Mouse (Mus musculus): ENCODE measurements at regions not wholly inside any gene's neighbourhood (a gene's known extent, or its start where the extent isn't known, plus 50 kb on each side); places are given as distances from the start of the nearest gene placed in this dataset.

GRCm38 (mm10) chr2:74123360-74124074, 212.4 kb upstream of the Atp5g3 start:
- Histone ChIP-seq H3K4me2 (no peak overlapping the region), H3K9ac (no peak overlapping the region), H3K27me3 (peaks cover under 1% of the 10 kb centered on the region; the same call in 1 of the 2 replicates), H3K4me1 (no peaks in the 10 kb centered on the region), H3K36me3 (no peaks in the 10 kb centered on the region), H3K9me3 (no peaks in the 10 kb centered on the region), H3K4me3 (no peak overlapping the region), H3K27ac (no peak overlapping the region)
- 68% methylated on average over 6 of the region's 6 CpGs for WGBS
- no peak for ATAC-seq (ENCODE audit: borderline replicate concordance, extremely low read depth, low FRiP score, low TSS enrichment)

GRCm38 (mm10) chr2:74122937-74123336, 211.8 kb upstream of the Atp5g3 start:
- H3K27ac ChIP-seq = no peak overlapping the region
- H3K9ac ChIP-seq = no peak overlapping the region
- no peak for ATAC-seq (ENCODE audit: borderline replicate concordance, extremely low read depth, low FRiP score, low TSS enrichment)
- 69% methylated on average over 2 of the region's 2 CpGs for WGBS
- no peaks in the 10 kb centered on the region for H3K27me3 ChIP-seq
- H3K4me3 ChIP-seq = no peak overlapping the region
- H3K4me2 ChIP-seq = no peak overlapping the region
- H3K4me1 ChIP-seq = no peaks in the 10 kb centered on the region
- no peaks in the 10 kb centered on the region for H3K36me3 ChIP-seq
- no peaks in the 10 kb centered on the region for H3K9me3 ChIP-seq

GRCm38 (mm10) chr2:74120051-74120450, 208.9 kb upstream of the Atp5g3 start:
- no peak for ATAC-seq (ENCODE audit: borderline replicate concordance, extremely low read depth, low FRiP score, low TSS enrichment)
- 49% methylated on average over 10 of the region's 10 CpGs for WGBS
- Histone ChIP-seq H3K9me3 (no peaks in the 10 kb centered on the region), H3K36me3 (no peaks in the 10 kb centered on the region), H3K4me3 (no peak overlapping the region), H3K27ac (no peak overlapping the region), H3K9ac (no peak overlapping the region), H3K4me1 (no peaks in the 10 kb centered on the region), H3K27me3 (no peaks in the 10 kb centered on the region), H3K4me2 (no peak overlapping the region)

- WGBS = 36% methylated on average over 17 of the region's 17 CpGs
- no peak overlapping the region for H3K9ac ChIP-seq
- no peak overlapping the region for H3K4me2 ChIP-seq
- ATAC-seq (ENCODE audit: borderline replicate concordance, extremely low read depth, low FRiP score, low TSS enrichment) = no peak
- no peak overlapping the region for H3K4me3 ChIP-seq
- H3K9me3 ChIP-seq = no peaks in the 10 kb centered on the region
- no peaks in the 10 kb centered on the region for H3K4me1 ChIP-seq
- H3K27me3 ChIP-seq = no peaks in the 10 kb centered on the region
- no peaks in the 10 kb centered on the region for H3K36me3 ChIP-seq
- H3K27ac ChIP-seq = no peak overlapping the region
These were observed 208.2 kb upstream of the Atp5g3 start for GRCm38 (mm10) chr2:74119167-74119937.

- ATAC-seq (ENCODE audit: borderline replicate concordance, extremely low read depth, low FRiP score, low TSS enrichment) = no peak
- H3K36me3 ChIP-seq = no peaks in the 10 kb centered on the region
- no peak overlapping the region for H3K4me2 ChIP-seq
- no peaks in the 10 kb centered on the region for H3K9me3 ChIP-seq
- no peak overlapping the region for H3K27ac ChIP-seq
- no peaks in the 10 kb centered on the region for H3K27me3 ChIP-seq
- no peaks in the 10 kb centered on the region for H3K4me1 ChIP-seq
- H3K4me3 ChIP-seq = no peak overlapping the region
- 76% methylated on average over 4 of the region's 4 CpGs for WGBS
- H3K9ac ChIP-seq = no peak overlapping the region
These were observed 195.3 kb upstream of the Atp5g3 start for GRCm38 (mm10) chr2:74106472-74106871.

GRCm38 (mm10) chr2:74099671-74100372, 188.7 kb upstream of the Atp5g3 start:
- WGBS = 66% methylated on average over 9 of the region's 9 CpGs

GRCm38 (mm10) chr2:74096809-74097208, 185.7 kb upstream of the Atp5g3 start:
- Histone ChIP-seq H3K9me3 (no peaks in the 10 kb centered on the region), H3K9ac (no peak overlapping the region), H3K4me3 (no peak overlapping the region), H3K27ac (no peak overlapping the region), H3K4me1 (peaks cover 9% of the 10 kb centered on the region), H3K4me2 (no peak overlapping the region), H3K27me3 (no peaks in the 10 kb centered on the region), H3K36me3 (no peaks in the 10 kb centered on the region)
- 65% methylated on average over 2 of the region's 2 CpGs for WGBS
- ATAC-seq (ENCODE audit: borderline replicate concordance, extremely low read depth, low FRiP score, low TSS enrichment) = no peak

More at GRCm38 (mm10) chr2:74099671-74100372, 188.7 kb upstream of the Atp5g3 start:
- Histone ChIP-seq H3K4me1 (peaks cover 9% of the 10 kb centered on the region), H3K4me3 (no peak overlapping the region), H3K27ac (no peak overlapping the region), H3K27me3 (no peaks in the 10 kb centered on the region), H3K4me2 (no peak overlapping the region), H3K9ac (no peak overlapping the region), H3K9me3 (no peaks in the 10 kb centered on the region), H3K36me3 (no peaks in the 10 kb centered on the region)
- no peak for ATAC-seq (ENCODE audit: borderline replicate concordance, extremely low read depth, low FRiP score, low TSS enrichment)

- Histone ChIP-seq H3K4me1 (0 out of 2 replicates have a peak, but pooled peaks cover under 1% of the 10 kb centered on the region), H3K9ac (no peak overlapping the region), H3K27me3 (no peaks in the 10 kb centered on the region), H3K36me3 (no peaks in the 10 kb centered on the region), H3K4me3 (no peak overlapping the region), H3K9me3 (no peaks in the 10 kb centered on the region), H3K27ac (peak overlapping the region; percentile 35; the same call in 1 of the 2 replicates), H3K4me2 (no peak overlapping the region)
- 66% methylated on average over 7 of the region's 7 CpGs for WGBS
- ATAC-seq (ENCODE audit: borderline replicate concordance, extremely low read depth, low FRiP score, low TSS enrichment) = no peak
These were observed 182.4 kb upstream of the Atp5g3 start for GRCm38 (mm10) chr2:74093494-74093893.

GRCm38 (mm10) chr2:74087375-74087774, 176.2 kb upstream of the Atp5g3 start:
- 25% methylated on average over 3 of the region's 3 CpGs for WGBS

GRCm38 (mm10) chr2:74084971-74085370, 173.8 kb upstream of the Atp5g3 start:
- Histone ChIP-seq H3K9ac (no peak overlapping the region), H3K27ac (no peak overlapping the region), H3K36me3 (no peaks in the 10 kb centered on the region), H3K4me3 (no peak overlapping the region), H3K4me1 (no peaks in the 10 kb centered on the region), H3K27me3 (no peaks in the 10 kb centered on the region), H3K4me2 (no peak overlapping the region), H3K9me3 (no peaks in the 10 kb centered on the region)
- no peak for ATAC-seq (ENCODE audit: borderline replicate concordance, extremely low read depth, low FRiP score, low TSS enrichment)
- WGBS = 65% methylated on average over 6 of the region's 6 CpGs

More at GRCm38 (mm10) chr2:74087375-74087774, 176.2 kb upstream of the Atp5g3 start:
- Histone ChIP-seq H3K36me3 (no peaks in the 10 kb centered on the region), H3K9me3 (no peaks in the 10 kb centered on the region), H3K27ac (no peak overlapping the region), H3K27me3 (no peaks in the 10 kb centered on the region), H3K4me1 (no peaks in the 10 kb centered on the region), H3K4me3 (no peak overlapping the region), H3K9ac (no peak overlapping the region), H3K4me2 (no peak overlapping the region)
- no peak for ATAC-seq (ENCODE audit: borderline replicate concordance, extremely low read depth, low FRiP score, low TSS enrichment)

- no peaks in the 10 kb centered on the region for H3K9me3 ChIP-seq
- H3K4me3 ChIP-seq = no peak overlapping the region
- no peaks in the 10 kb centered on the region for H3K36me3 ChIP-seq
- WGBS = 61% methylated on average over 4 of the region's 4 CpGs
- ATAC-seq (ENCODE audit: borderline replicate concordance, extremely low read depth, low FRiP score, low TSS enrichment) = no peak
- no peak overlapping the region for H3K27ac ChIP-seq
- H3K4me2 ChIP-seq = no peak overlapping the region
- no peaks in the 10 kb centered on the region for H3K27me3 ChIP-seq
- H3K9ac ChIP-seq = no peak overlapping the region
- no peaks in the 10 kb centered on the region for H3K4me1 ChIP-seq
These were observed 165.6 kb upstream of the Atp5g3 start for GRCm38 (mm10) chr2:74076774-74077173.

GRCm38 (mm10) chr2:74075566-74075965, 164.4 kb upstream of the Atp5g3 start:
- 82% methylated on average over 1 of the region's 1 CpGs for WGBS
- ATAC-seq (ENCODE audit: borderline replicate concordance, extremely low read depth, low FRiP score, low TSS enrichment) = no peak

More at GRCm38 (mm10) chr2:74075566-74075965, 164.4 kb upstream of the Atp5g3 start:
- Histone ChIP-seq H3K4me3 (no peak overlapping the region), H3K27ac (no peak overlapping the region), H3K9ac (no peak overlapping the region), H3K36me3 (no peaks in the 10 kb centered on the region), H3K27me3 (no peaks in the 10 kb centered on the region), H3K4me2 (no peak overlapping the region), H3K4me1 (no peaks in the 10 kb centered on the region), H3K9me3 (no peaks in the 10 kb centered on the region)

All from lung, embryonic 15.5 days (tissue).